Mouse (Mus musculus) urinary bladder, adult 18-20 months (tissue): Measurements from ENCODE around the gene Kif21a.

Experiments
- DNase-seq, 2 experiments: peaks; one replicate each; pipeline ENCODE4 v3.0.0; 2022; ENCODE audit warnings: low spot score in 2 of 2, mixed read lengths in 2 of 2

The Kif21a gene

GRCm38 (mm10) chr15:91018161-91018860 lies 31.4 kb downstream of the Kif21a start:
- DNase-seq, result no peak

DNA sequence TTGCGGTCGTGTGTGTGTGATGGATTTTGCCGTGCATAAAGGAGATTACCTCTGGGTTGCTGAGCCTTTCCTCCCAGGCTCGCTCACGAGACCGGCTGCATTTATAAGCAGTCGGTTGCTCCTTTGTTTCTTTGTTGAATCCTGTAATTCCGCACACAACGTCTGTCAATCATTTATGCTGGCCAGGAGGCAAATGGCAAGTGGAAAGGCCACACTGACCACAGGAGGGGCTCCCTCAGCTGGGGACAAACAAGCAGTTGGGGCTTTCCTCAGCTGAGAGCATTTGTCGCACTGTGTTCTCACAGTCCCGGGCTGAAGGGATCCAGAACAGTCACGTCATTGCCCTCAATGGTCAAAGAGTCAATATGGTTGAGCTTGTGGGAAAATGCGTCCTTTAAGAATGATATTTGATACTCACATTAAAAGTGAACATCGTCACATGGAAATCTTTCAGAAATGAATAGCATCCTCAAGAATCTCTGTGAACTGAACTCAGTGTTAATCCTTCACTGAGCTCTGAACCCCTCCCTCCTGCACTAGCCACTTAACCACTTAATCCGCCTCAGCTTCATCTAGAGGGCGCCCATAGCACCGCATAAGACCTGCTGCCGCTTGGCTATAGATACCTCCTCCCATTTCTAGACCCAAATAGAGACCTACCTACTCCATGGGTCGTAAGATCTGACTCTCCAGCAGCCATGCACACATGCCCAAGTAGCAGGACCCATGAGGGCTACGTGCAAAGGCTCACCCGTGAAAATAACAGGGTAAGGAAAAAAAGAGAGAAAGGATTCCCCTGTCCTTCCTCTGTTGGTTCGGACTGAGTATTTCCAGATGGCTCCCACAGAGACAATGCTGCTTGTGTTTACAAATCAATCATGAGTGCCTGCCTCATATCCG lies 32.2 kb downstream of the Kif21a start:
- no peak for DNase-seq

- no peak for DNase-seq
Measured at GRCm38 (mm10) chr15:91016366-91016765, 33.4 kb downstream of the Kif21a start.

- no peak for DNase-seq
Measured at GRCm38 (mm10) chr15:91012793-91013580, 36.8 kb downstream of the Kif21a start.

GRCm38 (mm10) chr15:91010218-91010617 lies 39.5 kb downstream of the Kif21a start:
- DNase-seq, result no peak

GRCm38 (mm10) chr15:91007123-91007830 lies 42.5 kb downstream of the Kif21a start:
- DNase-seq, result no peak

DNA sequence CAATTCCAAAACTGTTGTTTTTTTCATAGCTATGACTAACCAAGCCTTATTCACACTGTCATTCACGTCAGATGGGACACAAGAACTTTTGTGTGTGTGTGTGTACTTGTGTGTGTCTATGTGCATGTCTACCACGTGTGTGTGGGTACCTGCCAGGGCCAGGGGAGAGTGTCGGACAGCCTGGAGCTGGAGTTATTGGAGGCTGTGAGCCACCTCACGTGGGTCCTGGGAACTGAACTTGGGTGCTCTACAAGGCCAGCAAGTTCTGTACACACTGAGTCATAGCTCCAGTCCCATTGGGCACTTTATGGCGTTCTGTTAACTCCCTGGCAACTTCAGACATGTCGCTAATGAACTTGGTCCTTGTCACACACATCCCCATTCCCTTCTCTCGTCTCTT lies 45.0 kb downstream of the Kif21a start:
- DNase-seq, result peak in 1 of 2 experiments; percentile 8

GRCm38 (mm10) chr15:91001037-91001616 lies 48.6 kb downstream of the Kif21a start:
- no peak for DNase-seq

GRCm38 (mm10) chr15:91000280-91001036 lies 49.3 kb downstream of the Kif21a start:
- no peak for DNase-seq

DNA sequence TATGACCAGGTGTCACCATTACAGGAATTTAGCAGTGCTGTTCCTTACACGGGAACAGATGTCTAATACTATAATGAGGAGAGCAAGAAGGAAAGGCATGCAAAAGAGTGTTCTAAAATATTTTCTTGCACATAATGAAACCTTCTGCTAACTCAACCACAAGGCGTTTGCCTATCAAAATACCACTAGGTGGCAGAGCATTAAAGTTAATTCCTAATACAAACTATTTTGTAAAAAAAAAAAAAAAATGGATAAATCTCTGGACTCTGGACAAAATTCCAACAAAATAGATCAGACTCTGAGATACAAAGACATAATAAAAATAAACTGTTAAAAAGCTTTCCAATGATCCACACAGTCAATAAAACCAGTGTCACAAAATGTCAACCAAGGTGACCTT lies 56.9 kb downstream of the Kif21a start:
- no peak for DNase-seq

- DNase-seq, result peak in 1 of 2 experiments; percentile 5
Measured at GRCm38 (mm10) chr15:90992388-90992787, 57.4 kb downstream of the Kif21a start.

DNA sequence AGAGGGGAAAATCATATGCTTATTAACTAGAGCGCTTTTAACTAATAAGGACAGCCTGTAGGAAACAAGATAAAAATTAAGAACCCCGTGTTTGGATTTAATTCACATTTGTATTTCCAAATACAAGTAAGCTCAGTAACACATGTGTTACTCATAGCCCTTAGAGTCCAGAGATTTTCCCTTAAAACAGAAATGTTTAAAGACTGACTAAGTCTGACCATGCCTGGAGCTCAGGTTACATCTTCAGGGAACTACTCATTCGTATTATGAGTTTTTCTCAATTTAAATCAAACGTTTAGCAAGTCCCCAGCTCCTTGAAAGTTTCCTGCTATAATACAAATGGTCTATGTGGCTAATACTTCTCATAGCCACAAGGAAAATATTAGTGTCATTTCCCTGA lies 57.9 kb downstream of the Kif21a start:
- DNase-seq, result no peak

DNA sequence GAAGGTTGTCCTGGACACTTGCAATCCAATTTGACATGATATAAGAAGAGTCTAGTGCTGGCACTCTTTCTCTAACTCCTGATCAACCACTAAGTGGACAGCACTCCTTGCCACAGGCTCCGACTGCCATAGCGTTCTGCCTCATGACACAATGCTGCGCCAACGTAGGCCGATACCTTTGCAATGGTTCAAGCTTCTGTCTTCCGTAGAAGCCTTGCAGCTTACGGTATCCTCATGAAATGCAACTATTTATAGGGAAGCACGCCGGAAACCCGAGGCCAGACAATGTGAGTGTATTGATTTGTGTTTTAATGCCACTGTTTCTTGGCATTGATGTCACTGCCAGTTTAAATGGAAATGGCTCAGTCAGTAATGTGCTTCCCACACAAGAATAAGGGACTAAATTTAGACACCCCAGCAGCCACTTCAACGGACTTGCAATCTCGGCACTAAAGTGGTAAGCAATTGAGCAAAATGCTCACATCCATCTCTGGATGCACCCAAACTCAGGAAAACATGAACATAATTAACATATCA lies 62.0 kb downstream of the Kif21a start:
- DNase-seq, result no peak

DNA sequence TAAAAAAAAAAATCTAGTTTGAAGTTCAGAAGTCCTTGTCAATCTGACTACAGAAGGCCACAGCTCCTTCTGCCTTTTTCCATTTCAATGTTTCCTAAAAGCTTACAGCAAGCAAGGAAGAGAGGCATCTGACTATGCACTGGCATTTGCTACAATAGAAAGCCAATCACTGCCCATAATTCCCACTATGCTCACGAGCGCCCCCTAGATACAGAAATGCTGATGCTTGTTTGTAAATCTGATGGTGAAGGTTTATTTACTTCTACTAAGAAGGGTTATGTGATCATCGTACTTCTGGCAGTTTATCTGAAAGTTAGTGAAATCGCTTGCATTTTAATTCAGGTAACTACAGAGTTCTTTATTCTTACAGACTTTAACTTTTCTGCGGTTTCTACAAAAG lies 73.8 kb downstream of the Kif21a start:
- no peak for DNase-seq

DNA sequence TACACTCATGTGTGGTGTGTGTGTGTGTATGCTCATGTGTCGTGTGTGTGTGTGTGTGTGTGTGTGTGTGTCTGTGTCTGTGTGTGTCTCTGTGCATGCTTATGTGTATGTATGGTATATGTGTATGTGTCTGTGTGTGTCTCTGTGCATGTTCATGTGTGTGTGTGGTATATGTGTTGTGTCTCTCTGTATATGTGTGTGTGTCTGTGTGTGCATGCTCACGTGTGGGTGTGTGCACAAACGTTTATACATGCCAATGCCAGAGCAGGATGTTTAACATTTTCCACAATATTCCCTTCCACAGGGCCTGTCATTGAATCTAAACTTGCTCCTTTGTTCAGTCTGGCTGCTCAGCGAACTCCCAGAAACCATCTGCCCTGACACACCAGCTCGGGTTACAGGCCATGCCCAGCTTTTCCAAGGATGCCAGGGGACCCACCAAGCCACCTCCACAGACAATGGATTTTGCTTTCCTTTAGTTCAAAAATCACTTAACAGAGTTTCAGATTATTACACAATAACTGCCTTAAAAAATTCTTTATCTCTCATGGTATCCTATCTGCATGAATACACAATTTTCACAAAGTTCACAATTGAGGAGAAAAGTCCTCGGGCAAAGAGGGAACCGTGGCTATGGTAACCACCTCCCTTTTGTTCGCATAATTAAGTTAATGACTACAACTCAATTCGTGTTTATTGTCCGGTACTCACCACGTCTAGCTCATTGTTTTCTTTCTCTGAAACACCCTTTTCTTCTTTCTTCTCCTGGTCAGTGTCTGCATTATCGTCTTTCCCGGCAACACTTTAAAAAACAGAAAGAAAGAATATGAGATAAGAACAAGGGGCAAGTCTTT lies 77.6 kb downstream of the Kif21a start:
- DNase-seq, result no peak

GRCm38 (mm10) chr15:90963320-90963719 lies 86.4 kb downstream of the Kif21a start:
- DNase-seq, result no peak

- DNase-seq, result no peak
Measured at GRCm38 (mm10) chr15:90962548-90962947, 87.2 kb downstream of the Kif21a start.

- DNase-seq, result no peak
Measured at GRCm38 (mm10) chr15:90960831-90961554, 88.8 kb downstream of the Kif21a start.
